Mouse (Mus musculus) G1E (cell line): ENCODE data around the gene Naaladl1. TPM values are rescaled to one million over a fixed set of nuclear protein-coding genes. Genes with fewer than 3 reads are reported as not detected.

Experiments used
- ATAC-seq: 2 replicates; pipeline ENCODE4 v1.8.0; 2016; ENCODE audit warnings: mild to moderate bottlenecking; ENCODE audit not compliant: insufficient number of reproducible peaks, poor library complexity, low FRiP score, severe bottlenecking; ENCODE audit errors: extremely low read depth
- DNase-seq: peaks from one replicate; pipeline ENCODE4 v3.0.0; 2012; ENCODE audit warnings: low spot score
- H3K27me3 ChIP-seq: 2 replicates; pipeline ENCODE4 v1.6.1; 2012; ENCODE audit warnings: mild to moderate bottlenecking, low read length, inconsistent platforms; ENCODE audit not compliant: insufficient read depth
- H3K36me3 ChIP-seq: replicated peaks from 2 replicates; pipeline ENCODE3; 2012; ENCODE audit warnings: mild to moderate bottlenecking, inconsistent platforms
- H3K4me1 ChIP-seq: 2 replicates; pipeline ENCODE4 v1.6.1; 2012; ENCODE audit warnings: low read depth, low read length, inconsistent platforms, mixed read lengths; ENCODE audit not compliant: insufficient read depth
- H3K4me3 ChIP-seq: 2 replicates; pipeline ENCODE4 v1.5.1; 2012; ENCODE audit warnings: low read depth, mild to moderate bottlenecking, inconsistent platforms, low read length, moderate library complexity, mixed read lengths
- H3K9me3 ChIP-seq: replicated peaks from 2 replicates; pipeline ENCODE4 v1.6.1; 2012; ENCODE audit warnings: inconsistent platforms
- CTCF ChIP-seq: IDR thresholded peaks from 2 replicates; pipeline ENCODE4 v1.5.1; 2012; ENCODE audit warnings: low read depth, low read length, inconsistent platforms, mixed read lengths
- GATA1 ChIP-seq: IDR thresholded peaks from 2 replicates; pipeline ENCODE4 v1.6.1; 2012; ENCODE audit warnings: borderline replicate concordance, low read length, inconsistent platforms, mixed read lengths
- GATA2 ChIP-seq: IDR thresholded peaks from 2 replicates; pipeline ENCODE4 v1.6.1; 2012; ENCODE audit warnings: low read depth, low read length, inconsistent platforms, borderline replicate concordance
- POLR2AphosphoS5 ChIP-seq: IDR thresholded peaks from 2 replicates; pipeline ENCODE4 v1.6.1; 2012; ENCODE audit warnings: low read depth, low read length, inconsistent platforms; ENCODE audit not compliant: insufficient replicate concordance
- TAL1 ChIP-seq: conservative IDR thresholded peaks from 2 replicates; pipeline ENCODE4 v1.6.1; 2012; ENCODE audit warnings: low read depth, low read length, inconsistent platforms, mixed read lengths
- polyA plus RNA-seq: library from polyadenylated mRNA; stranded (reverse); fragments of >175 nt; gene quantifications from 2 replicates; pipeline ENCODE4 v1.2.3, GENCODE M21; 2012
- total RNA-seq, 2 experiments: library from RNA; stranded (forward) in 1 of 2; stranded (reverse) in 1 of 2; fragments of 200-1000 nt in 1 of 2; fragments of >200 nt in 1 of 2; fragmentation: Nextera tagmentation in 1 of 2; gene quantifications; 2 replicates each; pipeline ENCODE4 v1.2.3; 2014 to 2017

Gene Naaladl1
- total and polyA plus RNA-seq, 3 experiments: 0.36 to 1.1 (median 0.44) TPM

GRCm38 (mm10) chr19:6156372-6156771 lies 50.8 kb downstream of the Naaladl1 start:
- TF ChIP-seq POLR2AphosphoS5 (no peak), CTCF (no peak), TAL1 (no peak), GATA2 (no peak), GATA1 (no peak)
- no peak overlapping the region for H3K4me3 ChIP-seq
- H3K9me3 ChIP-seq: no peaks in the 10 kb centered on the region
- H3K27me3 ChIP-seq: peaks cover 51% of the 10 kb centered on the region
- no peaks in the 10 kb centered on the region for H3K36me3 ChIP-seq
- ATAC-seq: no peak
- no peak for DNase-seq
- peaks cover 5% of the 10 kb centered on the region for H3K4me1 ChIP-seq

- no peak overlapping the region for H3K4me3 ChIP-seq
- no peaks in the 10 kb centered on the region for H3K36me3 ChIP-seq
- TF ChIP-seq GATA1 (no peak), CTCF (no peak), POLR2AphosphoS5 (no peak), GATA2 (no peak), TAL1 (no peak)
- peaks cover 50% of the 10 kb centered on the region for H3K27me3 ChIP-seq
- H3K4me1 ChIP-seq: peaks cover 5% of the 10 kb centered on the region
- DNase-seq (no peak), ATAC-seq (no peak)
- no peaks in the 10 kb centered on the region for H3K9me3 ChIP-seq
Measured at GRCm38 (mm10) chr19:6157220-6157619, 51.6 kb downstream of the Naaladl1 start.

- H3K9me3 ChIP-seq: no peaks in the 10 kb centered on the region
- TF ChIP-seq CTCF (no peak), GATA2 (no peak), GATA1 (no peak)
- H3K27me3 ChIP-seq: peaks cover 23% of the 10 kb centered on the region
- ATAC-seq (no peak), DNase-seq (no peak)
- no peaks in the 10 kb centered on the region for H3K36me3 ChIP-seq
- no peak overlapping the region for H3K4me3 ChIP-seq
- peaks cover 7% of the 10 kb centered on the region; the same call in 1 of the 2 replicates for H3K4me1 ChIP-seq
Measured at GRCm38 (mm10) chr19:6163872-6164547, 58.4 kb downstream of the Naaladl1 start.

Other genes starting within 250 kb of the Naaladl1 start
Only the 20 nearest of the 31 such genes appear.
- gene Slc22a20, start 119.6 kb upstream of the Naaladl1 start, total RNA-seq (2014; fragmentation: Nextera tagmentation): not detected in 2 replicates
- not detected in 2 replicates for gene Slc22a20, start 119.6 kb upstream of the Naaladl1 start, total RNA-seq (2017)
- not detected in 2 replicates for gene Slc22a20, start 119.6 kb upstream of the Naaladl1 start, polyA plus RNA-seq
- 38.5 and 40.9 TPM in 2 replicates for gene Capn1, start 89.9 kb upstream of the Naaladl1 start, total RNA-seq (2014; fragmentation: Nextera tagmentation)
- gene Capn1, start 89.9 kb upstream of the Naaladl1 start, total RNA-seq (2017): 55.5 and 56.5 TPM in 2 replicates
- 140 and 168 TPM in 2 replicates for gene Capn1, start 89.9 kb upstream of the Naaladl1 start, polyA plus RNA-seq
- 27.0 and 39.7 TPM in 2 replicates for gene Syvn1, start 59.2 kb upstream of the Naaladl1 start, total RNA-seq (2014; fragmentation: Nextera tagmentation)
- 4.8 and 5.9 TPM in 2 replicates for gene Syvn1, start 59.2 kb upstream of the Naaladl1 start, total RNA-seq (2017)
- 78.2 and 84.1 TPM in 2 replicates for gene Syvn1, start 59.2 kb upstream of the Naaladl1 start, polyA plus RNA-seq
- gene Mrpl49, start 48.0 kb upstream of the Naaladl1 start, total RNA-seq (2014; fragmentation: Nextera tagmentation): 46.6 and 51.6 TPM in 2 replicates
- 46.9 and 52.4 TPM in 2 replicates for gene Mrpl49, start 48.0 kb upstream of the Naaladl1 start, total RNA-seq (2017)
- 41.8 and 46.8 TPM in 2 replicates for gene Mrpl49, start 48.0 kb upstream of the Naaladl1 start, polyA plus RNA-seq
- gene Fau, start 47.9 kb upstream of the Naaladl1 start, total RNA-seq (2014; fragmentation: Nextera tagmentation): 3,086 and 3,502 TPM in 2 replicates
- gene Fau, start 47.9 kb upstream of the Naaladl1 start, total RNA-seq (2017): 2,639 and 2,986 TPM in 2 replicates
- gene Fau, start 47.9 kb upstream of the Naaladl1 start, polyA plus RNA-seq: 5,636 and 5,712 TPM in 2 replicates
- 8.3 and 16.3 TPM in 2 replicates for gene Znhit2, start 44.6 kb upstream of the Naaladl1 start, total RNA-seq (2014; fragmentation: Nextera tagmentation)
- gene Znhit2, start 44.6 kb upstream of the Naaladl1 start, total RNA-seq (2017): 11.0 and 23.3 TPM in 2 replicates
- 58.7 and 60.6 TPM in 2 replicates for gene Znhit2, start 44.6 kb upstream of the Naaladl1 start, polyA plus RNA-seq
- gene Tm7sf2, start 37.4 kb upstream of the Naaladl1 start, total RNA-seq (2014; fragmentation: Nextera tagmentation): 22.9 and 24.0 TPM in 2 replicates
- 17.2 and 21.4 TPM in 2 replicates for gene Tm7sf2, start 37.4 kb upstream of the Naaladl1 start, total RNA-seq (2017)
- gene Tm7sf2, start 37.4 kb upstream of the Naaladl1 start, polyA plus RNA-seq: 15.0 and 20.0 TPM in 2 replicates
- gene Vps51, start 28.6 kb upstream of the Naaladl1 start, total RNA-seq (2014; fragmentation: Nextera tagmentation): 24.7 and 32.4 TPM in 2 replicates
- 33.2 and 39.8 TPM in 2 replicates for gene Vps51, start 28.6 kb upstream of the Naaladl1 start, total RNA-seq (2017)
- gene Vps51, start 28.6 kb upstream of the Naaladl1 start, polyA plus RNA-seq: 29.3 and 34.9 TPM in 2 replicates
- gene Tmem262, start 25.7 kb upstream of the Naaladl1 start, total RNA-seq (2014; fragmentation: Nextera tagmentation): not detected in 2 replicates
- not detected in 2 replicates for gene Tmem262, start 25.7 kb upstream of the Naaladl1 start, total RNA-seq (2017)
- not detected in 2 replicates for gene Tmem262, start 25.7 kb upstream of the Naaladl1 start, polyA plus RNA-seq
- not detected in 2 replicates for gene Gm28374, start 23.5 kb upstream of the Naaladl1 start, total RNA-seq (2014; fragmentation: Nextera tagmentation)
- 0.87 and 0.98 TPM in 2 replicates for gene Gm28374, start 23.5 kb upstream of the Naaladl1 start, total RNA-seq (2017)
- 0.37 and 0.75 TPM in 2 replicates for gene Gm28374, start 23.5 kb upstream of the Naaladl1 start, polyA plus RNA-seq
- gene Zfpl1, start 20.8 kb upstream of the Naaladl1 start, total RNA-seq (2014; fragmentation: Nextera tagmentation): 21.6 and 24.5 TPM in 2 replicates
- gene Zfpl1, start 20.8 kb upstream of the Naaladl1 start, total RNA-seq (2017): 32.8 and 36.1 TPM in 2 replicates
- 56.3 and 59.9 TPM in 2 replicates for gene Zfpl1, start 20.8 kb upstream of the Naaladl1 start, polyA plus RNA-seq
- 24.7 and 45.0 TPM in 2 replicates for gene Cdca5, start 20.8 kb upstream of the Naaladl1 start, total RNA-seq (2014; fragmentation: Nextera tagmentation)
- gene Cdca5, start 20.8 kb upstream of the Naaladl1 start, total RNA-seq (2017): 40.5 and 43.3 TPM in 2 replicates
- gene Cdca5, start 20.8 kb upstream of the Naaladl1 start, polyA plus RNA-seq: 14.8 and 17.6 TPM in 2 replicates
- gene AC131692.1, start 11.4 kb upstream of the Naaladl1 start, total RNA-seq (2014; fragmentation: Nextera tagmentation): 1.3 and 5.6 TPM in 2 replicates
- 1.3 and 1.4 TPM in 2 replicates for gene AC131692.1, start 11.4 kb upstream of the Naaladl1 start, total RNA-seq (2017)
- gene AC131692.1, start 11.4 kb upstream of the Naaladl1 start, polyA plus RNA-seq: 3.4 and 3.5 TPM in 2 replicates
- gene Sac3d1, start 12.9 kb downstream of the Naaladl1 start, total RNA-seq (2014; fragmentation: Nextera tagmentation): 7.9 and 10.1 TPM in 2 replicates
- 10.2 and 22.9 TPM in 2 replicates for gene Sac3d1, start 12.9 kb downstream of the Naaladl1 start, total RNA-seq (2017)
- 69.2 and 78.7 TPM in 2 replicates for gene Sac3d1, start 12.9 kb downstream of the Naaladl1 start, polyA plus RNA-seq
- 21.4 and 25.7 TPM in 2 replicates for gene Snx15, start 22.5 kb downstream of the Naaladl1 start, total RNA-seq (2014; fragmentation: Nextera tagmentation)
- gene Snx15, start 22.5 kb downstream of the Naaladl1 start, total RNA-seq (2017): 13.2 and 15.3 TPM in 2 replicates
- gene Snx15, start 22.5 kb downstream of the Naaladl1 start, polyA plus RNA-seq: 70.1 and 84.0 TPM in 2 replicates
- gene Batf2, start 35.2 kb downstream of the Naaladl1 start, total RNA-seq (2014; fragmentation: Nextera tagmentation): not detected in 2 replicates
- 0.33 TPM in 1 of 2 replicates, not detected in the other for gene Batf2, start 35.2 kb downstream of the Naaladl1 start, total RNA-seq (2017)
- gene Batf2, start 35.2 kb downstream of the Naaladl1 start, polyA plus RNA-seq: not detected in 2 replicates
- gene Arl2, start 35.8 kb downstream of the Naaladl1 start, total RNA-seq (2014; fragmentation: Nextera tagmentation): 49.8 and 60.0 TPM in 2 replicates
- 28.5 and 29.2 TPM in 2 replicates for gene Arl2, start 35.8 kb downstream of the Naaladl1 start, total RNA-seq (2017)
- gene Arl2, start 35.8 kb downstream of the Naaladl1 start, polyA plus RNA-seq: 76.9 and 83.5 TPM in 2 replicates
- not detected in 2 replicates for gene Majin, start 78.6 kb downstream of the Naaladl1 start, total RNA-seq (2014; fragmentation: Nextera tagmentation)
- gene Majin, start 78.6 kb downstream of the Naaladl1 start, total RNA-seq (2017): 0.11 TPM in 1 of 2 replicates, not detected in the other
- not detected in 2 replicates for gene Majin, start 78.6 kb downstream of the Naaladl1 start, polyA plus RNA-seq
- not detected in 2 replicates for gene Gpha2, start 120.6 kb downstream of the Naaladl1 start, total RNA-seq (2014; fragmentation: Nextera tagmentation)
- not detected in 2 replicates for gene Gpha2, start 120.6 kb downstream of the Naaladl1 start, total RNA-seq (2017)
- gene Gpha2, start 120.6 kb downstream of the Naaladl1 start, polyA plus RNA-seq: not detected in 2 replicates
- 3.4 and 9.0 TPM in 2 replicates for gene Ppp2r5b, start 130.1 kb downstream of the Naaladl1 start, total RNA-seq (2014; fragmentation: Nextera tagmentation)
- gene Ppp2r5b, start 130.1 kb downstream of the Naaladl1 start, total RNA-seq (2017): 5.6 and 6.0 TPM in 2 replicates
- 7.1 and 8.9 TPM in 2 replicates for gene Ppp2r5b, start 130.1 kb downstream of the Naaladl1 start, polyA plus RNA-seq